Mouse (Mus musculus) forebrain, postnatal 0 days (tissue): Measurements from ENCODE around the gene Pik3ca. TPM values are rescaled to one million over a fixed set of nuclear protein-coding genes. Genes with fewer than 3 reads are reported as not detected.

Experiments used
- ATAC-seq: fragments of 200-750 bp; cut with Nextera tagmentation; 2 replicates; pipeline ENCODE4 v1.8.0; 2017; ENCODE audit warnings: mild to moderate bottlenecking, moderate library complexity
- DNase-seq: peaks from one replicate; pipeline ENCODE4 v3.0.0-alpha.2; 2015
- H3K27ac ChIP-seq: fragments of 300-500 bp; sonication (generic); 2 replicates; pipeline ENCODE4 v1.5.1; 2014; ENCODE audit warnings: low read depth, mild to moderate bottlenecking, antibody characterized with exemption, low read length, moderate library complexity, mixed read lengths
- H3K27me3 ChIP-seq: fragments of 300-500 bp; sonication (generic); 2 replicates; pipeline ENCODE4 v1.6.1; 2014; ENCODE audit warnings: mild to moderate bottlenecking, low read length, mixed read lengths; ENCODE audit not compliant: insufficient read depth
- H3K36me3 ChIP-seq: fragments of 300-500 bp; sonication (generic); 2 replicates; pipeline ENCODE4 v1.6.1; 2014; ENCODE audit warnings: mild to moderate bottlenecking, moderate library complexity; ENCODE audit not compliant: insufficient read depth
- H3K4me1 ChIP-seq: fragments of 300-500 bp; sonication (generic); 2 replicates; pipeline ENCODE4 v1.6.1; 2014; ENCODE audit warnings: antibody characterized with exemption; ENCODE audit not compliant: insufficient read depth
- H3K4me2 ChIP-seq: fragments of 300-500 bp; sonication (generic); 2 replicates; pipeline ENCODE4 v1.6.1; 2014; ENCODE audit warnings: low read depth, mild to moderate bottlenecking, moderate library complexity
- H3K4me3 ChIP-seq: fragments of 300-500 bp; sonication (generic); 2 replicates; pipeline ENCODE4 v1.5.1; 2014; ENCODE audit warnings: low read depth, low read length, mixed read lengths
- H3K9ac ChIP-seq: fragments of 300-500 bp; sonication (generic); 2 replicates; pipeline ENCODE4 v1.6.1; 2014; ENCODE audit warnings: mild to moderate bottlenecking
- H3K9me3 ChIP-seq: fragments of 300-500 bp; sonication (generic); 2 replicates; pipeline ENCODE4 v1.6.1; 2016; ENCODE audit warnings: low read length
- CTCF ChIP-seq: sonication (generic); IDR thresholded peaks from 2 replicates; pipeline ENCODE4 v1.5.1; 2016; ENCODE audit warnings: antibody characterized with exemption, control low read depth, low read depth
- WGBS: fragments of 180-500 bp; shearing (Covaris S2); extraction: QIAGEN DNeasy Blood & Tissue Kit; methylation state at CpG from one replicate; pipeline ENCODE4 v1.1.7; 2014; 5-methylcytosine and 5-hydroxymethylcytosine counted together
- polyA plus RNA-seq: library from polyadenylated mRNA; unstranded; fragments of >200 nt; fragmentation: Nextera tagmentation; extraction: Ambion mirVana; gene quantifications from 2 replicates; pipeline ENCODE4 v1.2.1, GENCODE M21; 2015
- total RNA-seq: library from RNA; depleted of rRNA; stranded (reverse); fragments of >200 nt; gene quantifications from 2 replicates; pipeline ENCODE4 v1.2.3, GENCODE M21; 2014

The Pik3ca gene
- total and polyA plus RNA-seq, 2 experiments from 2014 or later: 8.0 to 55.4 TPM

DNA sequence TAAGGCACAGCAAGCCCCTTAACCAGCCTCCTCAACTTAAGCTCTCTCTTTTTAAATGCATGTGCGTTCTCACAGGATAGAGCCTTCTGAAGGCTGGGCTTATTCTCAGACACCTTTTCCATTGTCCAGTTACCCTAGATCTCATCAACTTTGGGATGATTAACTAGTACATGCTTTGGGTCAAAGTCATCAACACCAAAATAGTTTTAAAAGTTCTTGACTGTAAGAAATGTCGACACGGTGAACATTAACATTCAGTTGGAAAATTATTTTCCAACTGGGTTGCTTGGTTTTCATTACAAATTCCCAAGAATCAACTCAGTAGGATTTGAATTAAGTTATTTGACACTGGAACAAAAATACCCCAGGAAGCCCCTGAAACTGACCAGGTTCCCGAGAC, 4.6 kb upstream of the Pik3ca start:
- DNase-seq (no peak), ATAC-seq (no peak)
- H3K9ac ChIP-seq: no peak overlapping the region
- no peaks in the 10 kb centered on the region for H3K27me3 ChIP-seq
- H3K4me3 ChIP-seq: no peak overlapping the region
- no peak for TF ChIP-seq CTCF
- WGBS: 88% methylated on average over 4 of the region's 4 CpGs
- H3K36me3 ChIP-seq: no peaks in the 10 kb centered on the region
- no peak overlapping the region for H3K27ac ChIP-seq
- H3K4me2 ChIP-seq: no peak overlapping the region
- H3K4me1 ChIP-seq: 0 out of 2 replicates have a peak, but pooled peaks cover 3% of the 10 kb centered on the region
- no peaks in the 10 kb centered on the region for H3K9me3 ChIP-seq

DNA sequence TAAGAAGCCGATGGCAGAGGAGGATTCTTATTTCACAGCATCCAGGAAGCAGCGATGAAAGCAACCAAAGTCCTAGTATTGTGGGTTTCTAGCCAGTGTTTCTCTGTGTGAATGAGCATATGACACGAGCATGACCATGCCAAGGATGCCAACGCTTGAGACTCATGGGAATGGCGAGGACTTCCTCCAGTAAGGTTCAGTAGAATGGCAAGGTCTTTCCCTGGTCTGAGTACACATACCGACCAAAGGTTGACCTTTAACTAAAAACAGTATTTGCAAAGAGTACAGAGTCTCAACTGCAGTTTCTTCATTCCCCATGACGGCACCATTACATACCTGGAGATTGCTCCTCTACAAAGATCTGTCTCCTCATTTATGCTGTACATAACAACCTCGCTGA, 3.5 kb upstream of the Pik3ca start:
- Histone ChIP-seq H3K27me3 (no peaks in the 10 kb centered on the region), H3K9ac (no peak overlapping the region), H3K27ac (no peak overlapping the region), H3K9me3 (no peaks in the 10 kb centered on the region), H3K4me3 (no peak overlapping the region), H3K36me3 (no peaks in the 10 kb centered on the region), H3K4me2 (no peak overlapping the region), H3K4me1 (peaks cover 9% of the 10 kb centered on the region; the same call in 1 of the 2 replicates)
- DNase-seq: no peak
- no peak for TF ChIP-seq CTCF
- ATAC-seq: no peak
- 88% methylated on average over 8 of the region's 8 CpGs for WGBS

DNA sequence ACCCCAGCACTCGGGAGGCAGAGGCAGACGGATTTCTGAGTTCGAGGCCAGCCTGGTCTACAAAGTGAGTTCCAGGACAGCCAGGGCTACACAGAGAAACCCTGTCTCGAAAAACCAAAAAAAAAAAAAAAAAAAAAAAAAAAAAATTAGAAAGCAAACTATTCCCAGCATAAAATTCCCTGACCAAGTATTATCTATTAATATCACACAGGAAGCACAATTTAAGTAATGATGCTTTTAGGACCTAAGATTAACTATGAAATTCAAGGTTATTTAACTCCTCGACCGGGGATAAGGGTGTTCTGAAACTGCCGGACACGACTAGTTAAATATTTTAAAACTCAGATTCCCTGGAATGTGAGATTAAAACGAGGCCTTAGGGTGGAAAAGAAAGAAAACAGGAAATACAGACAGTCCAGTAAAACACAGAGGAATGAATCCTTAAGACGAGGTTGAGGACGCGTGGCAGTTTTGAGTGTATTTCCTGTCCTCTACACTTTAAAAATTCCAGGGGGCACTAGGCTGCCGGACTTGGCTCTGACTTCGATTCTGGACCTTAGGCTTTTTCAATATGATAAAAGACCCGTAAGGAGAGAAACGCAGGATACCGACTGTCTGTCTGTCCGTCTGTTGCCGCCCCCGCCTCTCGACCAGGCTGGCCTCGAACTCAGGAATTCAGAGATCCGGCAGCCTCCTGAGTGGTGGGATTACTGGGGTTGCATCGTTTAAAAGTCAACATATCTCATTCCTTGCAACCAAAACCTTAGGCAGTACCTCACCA, 1.5 kb upstream of the Pik3ca start:
- H3K4me2 ChIP-seq: peak overlapping the region; percentile 44
- H3K4me3 ChIP-seq: peak overlapping the region; percentile 91
- H3K4me1 ChIP-seq: peaks cover 13% of the 10 kb centered on the region; the same call in 1 of the 2 replicates
- peak overlapping the region; percentile 97 for H3K27ac ChIP-seq
- H3K9me3 ChIP-seq: no peaks in the 10 kb centered on the region
- peak; percentile 24 for DNase-seq
- peak overlapping the region; percentile 49 for H3K9ac ChIP-seq
- TF ChIP-seq CTCF: 0 out of 2 replicates have a peak, but pooled peaks have one; percentile 11
- H3K36me3 ChIP-seq: no peaks in the 10 kb centered on the region
- no peak; the same call in 1 of the 2 replicates for ATAC-seq
- WGBS: 25% methylated on average over 23 of the region's 24 CpGs
- H3K27me3 ChIP-seq: no peaks in the 10 kb centered on the region

DNA sequence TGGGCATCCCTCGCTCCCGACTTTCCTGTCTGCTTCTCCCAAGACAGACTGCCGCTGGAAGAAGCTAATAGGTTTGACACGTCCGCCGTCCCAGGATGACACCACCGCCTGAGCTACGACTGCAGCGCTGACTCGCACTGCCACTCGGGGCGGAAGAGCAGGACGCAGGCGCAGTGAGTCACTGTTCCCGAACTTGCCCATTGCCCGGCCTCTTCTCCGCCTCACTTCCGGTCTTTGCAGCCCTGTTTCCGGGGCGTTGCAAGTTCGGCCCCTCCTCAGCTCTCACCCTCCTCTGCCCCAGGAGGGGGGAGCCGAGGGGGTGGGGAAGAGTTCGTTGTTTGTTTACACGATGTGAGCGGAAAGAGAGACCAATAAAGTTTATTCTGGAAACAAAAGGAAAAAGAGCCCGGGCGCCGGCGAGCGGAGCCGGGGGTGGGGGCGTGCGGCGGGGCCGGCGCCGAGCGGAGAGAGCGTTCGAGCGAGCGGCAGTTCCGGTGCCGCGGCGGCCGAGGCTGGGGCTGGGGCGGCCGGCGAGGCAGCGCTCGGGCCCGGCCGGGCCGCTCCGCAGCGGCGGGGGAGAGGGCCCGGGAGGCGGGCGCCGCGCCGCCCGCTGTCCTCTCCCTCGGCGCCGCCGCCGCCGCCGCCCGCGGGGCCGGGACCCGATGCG, 544 bp upstream of the Pik3ca start:
- H3K27me3 ChIP-seq: no peaks in the 10 kb centered on the region
- peaks cover 13% of the 10 kb centered on the region; the same call in 1 of the 2 replicates for H3K4me1 ChIP-seq
- H3K9me3 ChIP-seq: no peaks in the 10 kb centered on the region
- DNase-seq: peak; percentile 98
- no peaks in the 10 kb centered on the region for H3K36me3 ChIP-seq
- peak overlapping the region; percentile 97 for H3K27ac ChIP-seq
- H3K4me3 ChIP-seq: peak overlapping the region; percentile 91
- H3K9ac ChIP-seq: peak overlapping the region; percentile 92
- H3K4me2 ChIP-seq: peak overlapping the region; percentile 44
- ATAC-seq: peak; percentile 98
- TF ChIP-seq CTCF: peak; percentile 54
- WGBS: 2% methylated on average over 43 of the region's 77 CpGs

DNA sequence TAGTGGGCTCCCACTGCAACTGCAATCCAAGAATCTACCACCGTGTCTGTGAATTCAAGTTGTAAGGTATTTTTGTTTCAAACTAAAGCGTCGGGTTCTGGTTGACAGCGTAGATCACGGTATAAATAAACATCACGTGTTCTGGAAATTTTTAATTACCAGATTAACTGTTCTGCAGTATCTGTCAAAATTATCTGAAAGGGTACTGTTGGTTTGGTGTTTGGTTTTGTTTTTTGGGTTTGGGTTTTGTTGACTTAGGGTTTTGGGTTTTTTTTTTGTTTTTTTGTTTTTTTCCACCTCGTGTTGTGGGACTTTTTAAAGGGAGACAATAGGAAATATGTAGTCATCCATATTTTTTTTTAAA, 686 bp downstream of the Pik3ca start:
- peak; percentile 43 for DNase-seq
- peaks cover 13% of the 10 kb centered on the region; the same call in 1 of the 2 replicates for H3K4me1 ChIP-seq
- no peak for TF ChIP-seq CTCF
- under 1% methylated on average over 7 of the region's 7 CpGs for WGBS
- H3K27ac ChIP-seq: peak overlapping the region; percentile 97
- no peaks in the 10 kb centered on the region for H3K9me3 ChIP-seq
- H3K9ac ChIP-seq: peak overlapping the region; percentile 92
- H3K27me3 ChIP-seq: no peaks in the 10 kb centered on the region
- no peak for ATAC-seq
- no peaks in the 10 kb centered on the region for H3K36me3 ChIP-seq
- H3K4me3 ChIP-seq: peak overlapping the region; percentile 91
- peak overlapping the region; percentile 44 for H3K4me2 ChIP-seq

DNA sequence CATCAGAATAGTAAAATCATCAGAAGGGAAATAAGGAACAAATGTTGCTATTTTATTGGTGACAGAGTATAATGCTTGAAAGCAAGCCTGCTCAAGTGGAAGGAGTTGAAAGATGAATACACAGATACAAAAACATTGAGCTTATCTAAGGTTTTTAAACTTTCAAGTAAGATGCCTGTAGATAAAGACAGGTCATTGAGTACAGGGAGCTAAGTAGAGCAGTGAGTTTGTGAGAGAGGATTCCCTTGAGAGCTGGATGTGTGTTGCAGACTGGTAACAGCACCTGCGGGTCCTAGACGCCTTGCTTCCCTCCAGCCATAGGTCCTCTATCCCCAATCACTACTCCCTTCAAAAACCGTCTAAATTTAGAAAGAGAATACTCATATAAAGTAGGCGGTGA, 1.2 kb downstream of the Pik3ca start:
- Histone ChIP-seq H3K9me3 (no peaks in the 10 kb centered on the region), H3K4me1 (peaks cover 13% of the 10 kb centered on the region; the same call in 1 of the 2 replicates), H3K4me2 (peak overlapping the region; percentile 44), H3K27ac (no peak overlapping the region), H3K27me3 (no peaks in the 10 kb centered on the region), H3K9ac (peak overlapping the region; percentile 19; the same call in 1 of the 2 replicates), H3K4me3 (peak overlapping the region; percentile 91), H3K36me3 (no peaks in the 10 kb centered on the region)
- ATAC-seq (no peak), DNase-seq (no peak)
- 11% methylated on average over 4 of the region's 4 CpGs for WGBS
- no peak for TF ChIP-seq CTCF

DNA sequence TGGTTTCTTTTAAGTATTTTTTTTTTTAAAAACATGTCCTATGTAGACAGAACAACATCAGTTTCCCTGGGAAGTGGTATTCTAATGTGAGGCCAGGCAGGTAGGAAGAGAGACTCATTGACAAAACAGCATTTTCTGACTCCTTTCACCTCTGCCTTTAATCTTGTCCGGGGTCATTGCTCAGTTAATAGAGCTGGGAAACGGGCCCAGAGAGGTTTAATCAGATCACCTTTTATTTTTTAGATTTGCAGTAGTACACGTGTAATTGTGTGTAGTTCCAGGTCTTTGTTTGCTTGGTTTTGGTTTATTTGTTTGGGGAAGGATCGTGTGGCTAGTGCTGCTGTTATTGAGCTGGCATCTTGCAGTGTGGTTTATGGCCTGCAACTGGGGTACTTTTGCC, 1.9 kb downstream of the Pik3ca start:
- no peaks in the 10 kb centered on the region for H3K27me3 ChIP-seq
- DNase-seq (no peak), ATAC-seq (no peak)
- peaks cover 13% of the 10 kb centered on the region; the same call in 1 of the 2 replicates for H3K4me1 ChIP-seq
- no peaks in the 10 kb centered on the region for H3K36me3 ChIP-seq
- WGBS: 35% methylated on average over 4 of the region's 4 CpGs
- H3K9me3 ChIP-seq: no peaks in the 10 kb centered on the region
- TF ChIP-seq CTCF: no peak
- H3K4me2 ChIP-seq: no peak overlapping the region
- no peak overlapping the region for H3K9ac ChIP-seq
- no peak overlapping the region for H3K27ac ChIP-seq
- no peak overlapping the region for H3K4me3 ChIP-seq
